Mouse (Mus musculus): ENCODE measurements around the gene Arl4a.

- TF ChIP-seq EP300 (IDR thresholded peaks at IDR 0.05; ENCODE audit: low read depth) (no peak), CTCF (IDR thresholded peaks at IDR 0.05; ENCODE audit: low read depth) (no peak)
Measured at GRCm38 (mm10) chr12:40037876-40038463, at the start of gene Arl4a.

All from liver, embryonic 14.5 days (tissue).